Mouse (Mus musculus): ENCODE results near the gene Usp24. TPM values are rescaled to one million over a fixed set of nuclear protein-coding genes. Genes with fewer than 3 reads are reported as not detected.

The Usp24 gene
- total RNA-seq, 2 experiments from 2014 or later: 47.6 to 49.5 TPM

- DNase-seq: no peak
- intact Hi-C loops (cut with DNase I): no loop called here
Observed at GRCm38 (mm10) chr4:106419791-106420190, 103.8 kb downstream of the Usp24 start.

- intact Hi-C loops (cut with DNase I): no loop called here
- DNase-seq: no peak
Observed at GRCm38 (mm10) chr4:106422597-106422996, 106.6 kb downstream of the Usp24 start.

GRCm38 (mm10) chr4:106424560-106424959 lies 108.5 kb downstream of the Usp24 start:
- intact Hi-C loops (cut with DNase I): no loop called here

GRCm38 (mm10) chr4:106426286-106426685 lies 110.3 kb downstream of the Usp24 start:
- intact Hi-C loops (cut with DNase I): no loop called here
- no peak for DNase-seq

More at GRCm38 (mm10) chr4:106424560-106424959, 108.5 kb downstream of the Usp24 start:
- DNase-seq: no peak

- intact Hi-C loops (cut with DNase I): no loop called here
- no peak for DNase-seq
Observed at GRCm38 (mm10) chr4:106428616-106429015, 112.6 kb downstream of the Usp24 start.

GRCm38 (mm10) chr4:106429106-106429505 lies 113.1 kb downstream of the Usp24 start:
- intact Hi-C loops (cut with DNase I): no loop called here
- no peak for DNase-seq

GRCm38 (mm10) chr4:106430431-106430830 lies 114.4 kb downstream of the Usp24 start:
- DNase-seq: no peak
- intact Hi-C loops (cut with DNase I): no loop called here

- DNase-seq: no peak
- intact Hi-C loops (cut with DNase I): no loop called here
Observed at GRCm38 (mm10) chr4:106435426-106435825, 119.4 kb downstream of the Usp24 start.

- intact Hi-C loops (cut with DNase I): no loop called here
- DNase-seq: no peak
Observed at GRCm38 (mm10) chr4:106436475-106436874, 120.5 kb downstream of the Usp24 start.

- no peak for DNase-seq
- intact Hi-C loops (cut with DNase I): no loop called here
Observed at GRCm38 (mm10) chr4:106437207-106437606, 121.2 kb downstream of the Usp24 start.

- no peak for DNase-seq
- intact Hi-C loops (cut with DNase I): no loop called here
Observed at GRCm38 (mm10) chr4:106438763-106439162, 122.8 kb downstream of the Usp24 start.

GRCm38 (mm10) chr4:106443182-106443581 lies 127.2 kb downstream of the Usp24 start:
- intact Hi-C loops (cut with DNase I): no loop called here
- DNase-seq: no peak

- no peak for DNase-seq
- intact Hi-C loops (cut with DNase I): no loop called here
Observed at GRCm38 (mm10) chr4:106449306-106449705, 133.3 kb downstream of the Usp24 start.

- no peak for DNase-seq
- intact Hi-C loops (cut with DNase I): no loop called here
Observed at GRCm38 (mm10) chr4:106452401-106452800, 136.4 kb downstream of the Usp24 start.

- DNase-seq: no peak
- intact Hi-C loops (cut with DNase I): no loop called here
Observed at GRCm38 (mm10) chr4:106453108-106453507, 137.1 kb downstream of the Usp24 start.

GRCm38 (mm10) chr4:106453516-106453915 lies 137.5 kb downstream of the Usp24 start:
- intact Hi-C loops (cut with DNase I): no loop called here
- no peak for DNase-seq

GRCm38 (mm10) chr4:106454541-106454940 lies 138.5 kb downstream of the Usp24 start:
- intact Hi-C loops (cut with DNase I): no loop called here
- no peak for DNase-seq

GRCm38 (mm10) chr4:106462016-106462415 lies 146.0 kb downstream of the Usp24 start:
- intact Hi-C loops (cut with DNase I): no loop called here
- DNase-seq: no peak

- no peak for DNase-seq
- intact Hi-C loops (cut with DNase I): no loop called here
Observed at GRCm38 (mm10) chr4:106462524-106462923, 146.5 kb downstream of the Usp24 start.

- intact Hi-C loops (cut with DNase I): no loop called here
Observed at GRCm38 (mm10) chr4:106463174-106463801, 147.3 kb downstream of the Usp24 start.

GRCm38 (mm10) chr4:106467420-106468110 lies 151.6 kb downstream of the Usp24 start:
- intact Hi-C loops (cut with DNase I): no loop called here
- DNase-seq: no peak

More at GRCm38 (mm10) chr4:106463174-106463801, 147.3 kb downstream of the Usp24 start:
- no peak for DNase-seq

- intact Hi-C loops (cut with DNase I): loop anchor here (10.0 kb wide), 1 partner anchor 234 kb away; no protein-coding TSS in a partner anchor
- peak; percentile 56 to 63 for DNase-seq
Observed at GRCm38 (mm10) chr4:106470921-106471320, 154.9 kb downstream of the Usp24 start.
